In the genomic region with DNA sequence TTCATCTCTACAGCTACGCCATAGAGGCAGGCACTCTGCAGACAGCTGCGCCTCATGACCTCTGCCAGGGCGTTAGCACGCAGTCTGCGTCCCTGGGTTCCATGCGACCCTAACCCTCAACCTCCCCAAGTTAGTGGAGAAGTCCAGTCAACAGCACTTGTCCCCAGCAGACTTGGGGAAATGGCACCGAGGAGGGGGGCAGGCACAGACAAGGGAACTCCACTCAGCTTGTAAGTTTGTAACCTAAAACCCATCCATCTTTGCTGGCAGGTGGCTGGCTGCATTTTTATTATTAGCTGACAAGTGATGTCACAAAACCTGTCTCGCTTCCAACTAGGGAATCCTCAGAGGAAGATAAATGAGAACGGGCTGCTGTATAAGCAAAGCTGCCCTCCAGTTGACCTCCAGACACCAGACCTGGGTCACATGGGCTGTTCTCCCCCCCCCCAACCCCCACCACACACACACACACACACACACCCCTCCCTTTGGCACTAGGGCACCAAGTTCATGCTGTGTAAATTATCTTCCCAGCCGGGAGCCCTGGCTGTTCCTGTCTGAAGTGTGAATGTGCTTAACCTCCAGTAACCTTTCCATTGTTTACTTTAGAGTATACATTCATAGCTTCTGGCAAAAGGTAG, we compare ENCODE assay signal across 8 mouse cellular contexts.
A peak's percentile ranks its signal among the peaks of the same experiment; 100 is the strongest.
DNase-seq lines count a peak whose midpoint lies in the region; ATAC-seq and TF ChIP-seq lines count a peak whose summit lies in the region.

No protein-coding gene starts in this region.

- H3K36me3 ChIP-seq in E14TG2a.4 (ENCODE audit: insufficient read depth, low read length): peaks cover 40% of the 10 kb centered on the region
- peaks cover 6% of the 10 kb centered on the region; the same call in 1 of the 2 replicates for H3K36me3 ChIP-seq in intestine, embryonic 16.5 days (ENCODE audit: control insufficient read depth, insufficient read depth, low read length)
- H3K36me3 ChIP-seq in liver, embryonic 16.5 days (ENCODE audit: control insufficient read depth, insufficient read depth): peaks cover 2% of the 10 kb centered on the region
- H3K36me3 ChIP-seq in stomach, embryonic 14.5 days (ENCODE audit: control insufficient read depth, insufficient read depth, low read length): peaks cover 34% of the 10 kb centered on the region

- 16% methylated on average over 10 of the region's 10 CpGs for WGBS in intestine, embryonic 16.5 days
- 43% methylated on average over 10 of the region's 10 CpGs for WGBS in liver, embryonic 16.5 days (ENCODE audit: insufficient replicate concordance)
- WGBS in stomach, embryonic 14.5 days: 9% methylated on average over 10 of the region's 10 CpGs

- DNase-seq in cerebellum, adult 9-11 months: peak; percentile 49
- peak; percentile 61 for DNase-seq in gastrocnemius, postnatal 14 days
- no peak for DNase-seq in thymus, postnatal 25 days
- no peak for DNase-seq in spleen, postnatal 36 days (ENCODE audit: low spot score in 2 of 2)

- H3K27ac ChIP-seq in intestine, embryonic 16.5 days (ENCODE audit: low read length): peak overlapping the region; percentile 55; the same call in 1 of the 2 replicates
- H3K27ac ChIP-seq in liver, embryonic 16.5 days (ENCODE audit: low read length): no peak overlapping the region
- H3K27ac ChIP-seq in stomach, embryonic 14.5 days (ENCODE audit: low read length): peak overlapping the region; percentile 78

- 0 out of 2 replicates have a peak overlapping the region, but pooled peaks have one; percentile 13 for H3K4me3 ChIP-seq in E14TG2a.4 (replicated peaks; ENCODE audit: low read length)
- no peak overlapping the region for H3K4me3 ChIP-seq in intestine, embryonic 16.5 days (ENCODE audit: low read length)
- H3K4me3 ChIP-seq in liver, embryonic 16.5 days (ENCODE audit: low read depth, low read length): no peak overlapping the region
- no peak overlapping the region for H3K4me3 ChIP-seq in stomach, embryonic 14.5 days (ENCODE audit: low read depth, low read length)

- ATAC-seq in intestine, embryonic 16.5 days: peak; percentile 82
- peak; percentile 90 for ATAC-seq in liver, embryonic 16.5 days (ENCODE audit: low read depth)
- peak; percentile 86 for ATAC-seq in stomach, embryonic 14.5 days (ENCODE audit: insufficient number of reproducible peaks, insufficient read depth, low FRiP score, low read depth)

- no peak overlapping the region for H3K9ac ChIP-seq in intestine, embryonic 16.5 days (ENCODE audit: low read depth, low read length)
- no peak overlapping the region for H3K9ac ChIP-seq in liver, embryonic 16.5 days (ENCODE audit: low read depth, low read length)
- H3K9ac ChIP-seq in stomach, embryonic 14.5 days (replicated peaks; ENCODE audit: low read depth, low read length): no peak overlapping the region

- peaks cover 48% of the 10 kb centered on the region for H3K4me1 ChIP-seq in E14TG2a.4 (replicated peaks; ENCODE audit: low read depth, low read length)
- H3K4me1 ChIP-seq in intestine, embryonic 16.5 days (ENCODE audit: control insufficient read depth, insufficient read depth, low read length): peaks cover 23% of the 10 kb centered on the region
- H3K4me1 ChIP-seq in liver, embryonic 16.5 days (ENCODE audit: control insufficient read depth, low read depth, low read length): peaks cover 6% of the 10 kb centered on the region
- peaks cover 35% of the 10 kb centered on the region for H3K4me1 ChIP-seq in stomach, embryonic 14.5 days (ENCODE audit: control insufficient read depth, insufficient read depth, low read length)

- peaks cover 10% of the 10 kb centered on the region; the same call in 1 of the 2 replicates for H3K9me3 ChIP-seq in E14TG2a.4 (ENCODE audit: low read length)
- no peaks in the 10 kb centered on the region for H3K9me3 ChIP-seq in intestine, embryonic 16.5 days (ENCODE audit: control insufficient read depth, low read length)
- H3K9me3 ChIP-seq in liver, embryonic 16.5 days (replicated peaks; ENCODE audit: control insufficient read depth, low read length): no peaks in the 10 kb centered on the region
- no peaks in the 10 kb centered on the region for H3K9me3 ChIP-seq in stomach, embryonic 14.5 days (ENCODE audit: control insufficient read depth, low read depth, low read length)

- no peak for TF ChIP-seq CTCF in E14TG2a.4 (conservative IDR thresholded peaks at IDR 0.05; ENCODE audit: low read length)

- H3K27me3 ChIP-seq in E14TG2a.4 (ENCODE audit: insufficient read depth, low read length): peaks cover 28% of the 10 kb centered on the region
- no peaks in the 10 kb centered on the region for H3K27me3 ChIP-seq in intestine, embryonic 16.5 days (replicated peaks; ENCODE audit: control insufficient read depth, insufficient read depth, low read length)
- H3K27me3 ChIP-seq in liver, embryonic 16.5 days (ENCODE audit: control insufficient read depth, insufficient read depth, low read depth, low read length): no peaks in the 10 kb centered on the region
- H3K27me3 ChIP-seq in stomach, embryonic 14.5 days (ENCODE audit: control insufficient read depth, insufficient read depth, low read length): no peaks in the 10 kb centered on the region

- H3K4me2 ChIP-seq in intestine, embryonic 16.5 days (ENCODE audit: low read depth, low read length): no peak overlapping the region
- no peak overlapping the region for H3K4me2 ChIP-seq in liver, embryonic 16.5 days (ENCODE audit: low read depth, low read length)
- no peak overlapping the region for H3K4me2 ChIP-seq in stomach, embryonic 14.5 days (replicated peaks; ENCODE audit: low read depth, low read length)

- intact Hi-C loops in gastrocnemius, postnatal 14 days (cut with DNase I; ENCODE audit: low total_unique reads): no loop called here

Comparison
In these comparisons a context has a peak if more than half of its experiments do, and no peak if none do; other contexts are left out.
1. DNase-seq: peak in cerebellum, adult 9-11 months (single experiment) and gastrocnemius, postnatal 14 days (single experiment); none in thymus, postnatal 25 days (single experiment) and spleen, postnatal 36 days (0 of 2).
2. Peak in every context shown above with its lines, with median percentiles within 50 percentile points of each other: ATAC-seq.